Mouse (Mus musculus) spleen, postnatal 14 days (tissue): ENCODE measurements at regions not wholly inside any gene's neighbourhood (a gene's known extent, or its start where the extent isn't known, plus 50 kb on each side); places are given as distances from the start of the nearest gene placed in this dataset.

Source experiments
- DNase-seq, 2 experiments: peaks; one replicate each; pipeline ENCODE4 v3.0.0; 2021 to 2022; ENCODE audit warnings: low spot score in 2 of 2

- DNase-seq = no peak
Observed at GRCm38 (mm10) chr6:103312935-103313334, 197.5 kb upstream of the Chl1 start.

GRCm38 (mm10) chr6:103318081-103318480 lies 192.3 kb upstream of the Chl1 start:
- no peak for DNase-seq

GRCm38 (mm10) chr6:103318677-103319359 lies 191.6 kb upstream of the Chl1 start:
- no peak for DNase-seq

GRCm38 (mm10) chr6:103319964-103320363 lies 190.4 kb upstream of the Chl1 start:
- no peak for DNase-seq

GRCm38 (mm10) chr6:103320550-103320949 lies 189.8 kb upstream of the Chl1 start:
- no peak for DNase-seq

- no peak for DNase-seq
Observed at GRCm38 (mm10) chr6:103321058-103321457, 189.3 kb upstream of the Chl1 start.

- DNase-seq = no peak
Observed at GRCm38 (mm10) chr6:103322442-103322841, 187.9 kb upstream of the Chl1 start.

GRCm38 (mm10) chr6:103335683-103336082 lies 174.7 kb upstream of the Chl1 start:
- DNase-seq = no peak

- DNase-seq = no peak
Observed at GRCm38 (mm10) chr6:103339961-103340732, 170.2 kb upstream of the Chl1 start.

- no peak for DNase-seq
Observed at GRCm38 (mm10) chr6:103343515-103343914, 166.9 kb upstream of the Chl1 start.

GRCm38 (mm10) chr6:103344413-103344812 lies 166.0 kb upstream of the Chl1 start:
- no peak for DNase-seq

GRCm38 (mm10) chr6:103345195-103345594 lies 165.2 kb upstream of the Chl1 start:
- no peak for DNase-seq

- DNase-seq = no peak
Observed at GRCm38 (mm10) chr6:103352405-103353124, 157.8 kb upstream of the Chl1 start.

- no peak for DNase-seq
Observed at GRCm38 (mm10) chr6:103353346-103353745, 157.0 kb upstream of the Chl1 start.

GRCm38 (mm10) chr6:103366782-103367491 lies 143.4 kb upstream of the Chl1 start:
- no peak for DNase-seq

GRCm38 (mm10) chr6:103374956-103375355 lies 135.4 kb upstream of the Chl1 start:
- DNase-seq = no peak

- DNase-seq = no peak
Observed at GRCm38 (mm10) chr6:103377277-103377676, 133.1 kb upstream of the Chl1 start.

GRCm38 (mm10) chr6:103378047-103378446 lies 132.3 kb upstream of the Chl1 start:
- no peak for DNase-seq

GRCm38 (mm10) chr6:103381030-103381429 lies 129.4 kb upstream of the Chl1 start:
- no peak for DNase-seq

- no peak for DNase-seq
Observed at GRCm38 (mm10) chr6:103381930-103382329, 128.5 kb upstream of the Chl1 start.

- no peak for DNase-seq
Observed at GRCm38 (mm10) chr6:103386591-103386990, 123.8 kb upstream of the Chl1 start.

GRCm38 (mm10) chr6:103405961-103406360 lies 104.4 kb upstream of the Chl1 start:
- DNase-seq = no peak
